Mouse (Mus musculus) embryonic facial prominence, embryonic 15.5 days (tissue): Measurements from ENCODE around the gene Ell. TPM values are rescaled to one million over a fixed set of nuclear protein-coding genes. Genes with fewer than 3 reads are reported as not detected.

ENCODE experiments used
- ATAC-seq: fragments of 200-750 bp; cut with Nextera tagmentation; 2 replicates; pipeline ENCODE4 v1.8.0; 2017; ENCODE audit warnings: low read depth, moderate TSS enrichment; ENCODE audit not compliant: insufficient number of reproducible peaks, low FRiP score, low TSS enrichment
- H3K27ac ChIP-seq: fragments of 300-500 bp; sonication (generic); replicated peaks from 2 replicates; pipeline ENCODE4 v1.5.1; 2015; ENCODE audit warnings: mild to moderate bottlenecking, inconsistent platforms
- H3K27me3 ChIP-seq: fragments of 300-500 bp; sonication (generic); 2 replicates; pipeline ENCODE4 v1.6.1; 2015; ENCODE audit warnings: inconsistent platforms
- H3K36me3 ChIP-seq: fragments of 300-500 bp; sonication (generic); 2 replicates; pipeline ENCODE4 v1.6.1; 2015; ENCODE audit warnings: mild to moderate bottlenecking, inconsistent platforms
- H3K4me1 ChIP-seq: fragments of 300-500 bp; sonication (generic); 2 replicates; pipeline ENCODE4 v1.6.1; 2015; ENCODE audit warnings: inconsistent platforms
- H3K4me2 ChIP-seq: fragments of 300-500 bp; sonication (generic); replicated peaks from 2 replicates; pipeline ENCODE4 v1.6.1; 2015; ENCODE audit warnings: mild to moderate bottlenecking, inconsistent platforms
- H3K4me3 ChIP-seq: fragments of 300-500 bp; sonication (generic); replicated peaks from 2 replicates; pipeline ENCODE4 v1.5.1; 2015; ENCODE audit warnings: mild to moderate bottlenecking, inconsistent platforms
- H3K9ac ChIP-seq: fragments of 300-500 bp; sonication (generic); 2 replicates; pipeline ENCODE4 v1.6.1; 2015; ENCODE audit warnings: inconsistent platforms
- H3K9me3 ChIP-seq: fragments of 300-500 bp; sonication (generic); replicated peaks from 2 replicates; pipeline ENCODE4 v1.6.1; 2016; ENCODE audit warnings: inconsistent platforms
- WGBS: fragments of 180-500 bp; shearing (Covaris S2); methylation state at CpG from one replicate; pipeline ENCODE4 v1.1.7; 2015; 5-methylcytosine and 5-hydroxymethylcytosine counted together
- polyA plus RNA-seq: library from polyadenylated mRNA; unstranded; fragments of >200 nt; fragmentation: Nextera tagmentation; extraction: Ambion mirVana; gene quantifications from 2 replicates; pipeline ENCODE4 v1.2.1, GENCODE M21; 2015

Ell gene
- polyA plus RNA-seq, 1 experiment from 2014 or later = 22.7 TPM

- peak overlapping the region; percentile 36 for H3K4me2 ChIP-seq
- H3K27ac ChIP-seq = no peak overlapping the region
- 15% methylated on average over 39 of the region's 39 CpGs for WGBS
- H3K9me3 ChIP-seq = no peaks in the 10 kb centered on the region
- peaks cover 80% of the 10 kb centered on the region for H3K4me1 ChIP-seq
- H3K27me3 ChIP-seq = peaks cover 46% of the 10 kb centered on the region
- no peak overlapping the region for H3K9ac ChIP-seq
- peak overlapping the region; percentile 7; the same call in 1 of the 2 replicates for H3K4me3 ChIP-seq
- H3K36me3 ChIP-seq = peaks cover 6% of the 10 kb centered on the region; the same call in 1 of the 2 replicates
- ATAC-seq = no peak
These were observed 38.6 kb upstream of the Ell start for GRCm38 (mm10) chr8:70500386-70501301.

DNA sequence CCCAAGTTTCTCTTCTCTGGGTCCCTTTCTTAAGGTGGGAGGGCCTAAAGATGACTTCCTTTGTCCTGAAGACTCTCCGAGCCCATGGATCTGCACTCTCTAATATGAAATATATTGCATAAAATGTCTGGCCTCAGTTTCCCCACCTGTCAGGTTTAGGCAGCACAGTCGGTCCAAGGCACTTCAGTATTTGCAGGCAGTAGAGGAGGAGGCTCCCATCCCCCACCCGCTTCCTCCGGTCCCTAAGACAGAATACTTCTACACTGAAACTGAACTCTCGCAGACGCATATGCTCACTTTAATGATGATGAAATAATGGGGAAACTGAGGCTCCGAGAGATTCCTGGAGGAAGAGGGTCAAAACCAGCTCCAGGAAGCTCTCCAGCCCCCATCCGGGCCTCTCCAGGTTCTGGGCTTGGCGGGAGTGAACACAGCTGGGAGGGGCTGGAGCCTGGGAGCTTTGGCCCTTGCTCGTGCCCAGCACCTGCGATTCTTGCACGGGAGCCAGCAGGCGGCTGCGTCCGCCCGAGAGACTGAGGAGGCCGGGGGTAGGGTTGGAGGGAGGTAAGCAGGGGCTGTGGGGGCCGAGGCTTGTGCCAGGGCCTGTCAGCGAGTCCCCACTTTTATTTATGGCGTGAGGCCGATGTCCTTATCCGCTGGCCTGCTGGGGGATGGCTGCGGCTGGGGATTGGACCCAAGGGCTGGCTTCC is 37.3 kb upstream of the Ell start:
- Histone ChIP-seq H3K4me2 (no peak overlapping the region), H3K36me3 (peaks cover 8% of the 10 kb centered on the region), H3K4me1 (peaks cover 78% of the 10 kb centered on the region), H3K9ac (no peak overlapping the region), H3K27ac (0 out of 2 replicates have a peak overlapping the region, but pooled peaks have one; percentile 97), H3K27me3 (peaks cover 39% of the 10 kb centered on the region), H3K4me3 (no peak overlapping the region), H3K9me3 (no peaks in the 10 kb centered on the region)
- ATAC-seq = no peak
- WGBS = 27% methylated on average over 23 of the region's 23 CpGs

GRCm38 (mm10) chr8:70502540-70502939 is 36.7 kb upstream of the Ell start:
- no peaks in the 10 kb centered on the region for H3K9me3 ChIP-seq
- H3K4me2 ChIP-seq = no peak overlapping the region
- H3K4me3 ChIP-seq = 0 out of 2 replicates have a peak overlapping the region, but pooled peaks have one; percentile 10
- peaks cover 36% of the 10 kb centered on the region for H3K27me3 ChIP-seq
- peaks cover 82% of the 10 kb centered on the region for H3K4me1 ChIP-seq
- no peak for ATAC-seq
- WGBS = 40% methylated on average over 12 of the region's 12 CpGs
- H3K27ac ChIP-seq = peak overlapping the region; percentile 97; the same call in 1 of the 2 replicates
- peaks cover 13% of the 10 kb centered on the region for H3K36me3 ChIP-seq
- H3K9ac ChIP-seq = no peak overlapping the region

- Histone ChIP-seq H3K9me3 (no peaks in the 10 kb centered on the region), H3K36me3 (peaks cover 19% of the 10 kb centered on the region), H3K4me1 (peaks cover 82% of the 10 kb centered on the region), H3K9ac (no peak overlapping the region), H3K27me3 (peaks cover 36% of the 10 kb centered on the region), H3K4me2 (peak overlapping the region; percentile 26; the same call in 1 of the 2 replicates), H3K27ac (peak overlapping the region; percentile 97), H3K4me3 (peak overlapping the region; percentile 10; the same call in 1 of the 2 replicates)
- ATAC-seq = no peak
- WGBS = 13% methylated on average over 46 of the region's 46 CpGs
These were observed 36.1 kb upstream of the Ell start for GRCm38 (mm10) chr8:70503062-70503750.

GRCm38 (mm10) chr8:70504291-70504716 is 35.0 kb upstream of the Ell start:
- no peaks in the 10 kb centered on the region for H3K9me3 ChIP-seq
- 23% methylated on average over 16 of the region's 16 CpGs for WGBS
- H3K4me2 ChIP-seq = peak overlapping the region; percentile 83
- peaks cover 86% of the 10 kb centered on the region for H3K4me1 ChIP-seq
- H3K27ac ChIP-seq = peak overlapping the region; percentile 97
- H3K9ac ChIP-seq = no peak overlapping the region
- H3K36me3 ChIP-seq = peaks cover 29% of the 10 kb centered on the region
- peak; percentile 52 for ATAC-seq
- H3K27me3 ChIP-seq = peaks cover 31% of the 10 kb centered on the region
- H3K4me3 ChIP-seq = peak overlapping the region; percentile 73

DNA sequence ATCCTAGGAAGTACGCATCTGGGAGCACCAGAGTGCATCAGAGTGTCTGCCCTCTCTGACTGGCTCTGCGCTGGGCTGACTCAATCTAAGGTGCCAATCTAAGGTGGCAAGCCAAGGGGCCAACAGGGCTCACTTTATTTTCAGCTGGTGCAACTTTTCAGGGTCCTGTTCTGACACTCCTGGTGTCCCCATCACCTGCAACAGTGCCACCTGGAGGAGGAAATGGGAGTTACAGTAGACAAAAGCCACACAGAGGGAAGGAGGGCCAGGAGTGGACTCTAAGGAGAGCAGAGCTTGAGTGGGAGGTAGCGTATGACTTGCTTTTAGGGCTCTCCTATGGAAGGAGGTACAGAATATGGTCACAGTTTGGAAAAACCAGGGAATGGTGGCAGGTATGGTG is 34.4 kb upstream of the Ell start:
- peak overlapping the region; percentile 83 for H3K4me2 ChIP-seq
- peak overlapping the region; percentile 73 for H3K4me3 ChIP-seq
- no peaks in the 10 kb centered on the region for H3K9me3 ChIP-seq
- H3K9ac ChIP-seq = no peak overlapping the region
- H3K4me1 ChIP-seq = peaks cover 86% of the 10 kb centered on the region
- ATAC-seq = no peak
- H3K27me3 ChIP-seq = peaks cover 27% of the 10 kb centered on the region
- H3K27ac ChIP-seq = peak overlapping the region; percentile 97
- 55% methylated on average over 3 of the region's 3 CpGs for WGBS
- H3K36me3 ChIP-seq = peaks cover 29% of the 10 kb centered on the region

DNA sequence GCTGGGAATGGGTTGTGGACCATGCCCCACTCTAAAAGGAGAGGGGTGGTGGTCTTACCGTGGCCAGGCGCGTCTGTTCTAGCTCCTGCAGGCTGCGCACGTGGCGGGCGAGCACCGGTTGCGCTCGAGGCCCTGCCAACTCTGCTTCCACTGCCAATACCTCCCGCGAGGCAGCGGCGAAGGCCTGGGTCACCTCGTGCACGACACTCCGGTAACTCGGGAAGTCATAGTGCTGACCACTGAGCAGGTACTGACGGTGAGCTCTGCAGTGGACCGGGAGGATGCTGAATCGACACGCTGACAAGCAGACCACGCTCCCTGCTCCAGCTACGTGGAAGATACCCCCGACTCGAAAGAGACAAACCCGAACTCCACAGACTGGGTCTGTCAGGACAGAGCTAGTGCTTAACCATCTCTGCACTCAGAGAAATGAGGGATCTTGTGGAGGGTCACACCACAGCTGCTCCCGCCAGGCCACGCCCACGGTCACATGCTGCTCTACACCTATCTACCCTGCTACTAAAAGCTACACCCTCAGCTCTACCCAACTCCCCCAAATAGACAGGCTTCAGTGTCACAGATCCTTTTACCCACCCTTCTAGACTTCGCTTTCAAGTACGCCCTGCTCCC is 33.4 kb upstream of the Ell start:
- H3K27me3 ChIP-seq = peaks cover 20% of the 10 kb centered on the region
- no peaks in the 10 kb centered on the region for H3K9me3 ChIP-seq
- peaks cover 76% of the 10 kb centered on the region for H3K4me1 ChIP-seq
- peak; percentile 9 for ATAC-seq
- peak overlapping the region; percentile 40 for H3K9ac ChIP-seq
- 27% methylated on average over 32 of the region's 32 CpGs for WGBS
- peak overlapping the region; percentile 83 for H3K4me2 ChIP-seq
- peaks cover 29% of the 10 kb centered on the region for H3K36me3 ChIP-seq
- peak overlapping the region; percentile 73 for H3K4me3 ChIP-seq
- H3K27ac ChIP-seq = peak overlapping the region; percentile 97

DNA sequence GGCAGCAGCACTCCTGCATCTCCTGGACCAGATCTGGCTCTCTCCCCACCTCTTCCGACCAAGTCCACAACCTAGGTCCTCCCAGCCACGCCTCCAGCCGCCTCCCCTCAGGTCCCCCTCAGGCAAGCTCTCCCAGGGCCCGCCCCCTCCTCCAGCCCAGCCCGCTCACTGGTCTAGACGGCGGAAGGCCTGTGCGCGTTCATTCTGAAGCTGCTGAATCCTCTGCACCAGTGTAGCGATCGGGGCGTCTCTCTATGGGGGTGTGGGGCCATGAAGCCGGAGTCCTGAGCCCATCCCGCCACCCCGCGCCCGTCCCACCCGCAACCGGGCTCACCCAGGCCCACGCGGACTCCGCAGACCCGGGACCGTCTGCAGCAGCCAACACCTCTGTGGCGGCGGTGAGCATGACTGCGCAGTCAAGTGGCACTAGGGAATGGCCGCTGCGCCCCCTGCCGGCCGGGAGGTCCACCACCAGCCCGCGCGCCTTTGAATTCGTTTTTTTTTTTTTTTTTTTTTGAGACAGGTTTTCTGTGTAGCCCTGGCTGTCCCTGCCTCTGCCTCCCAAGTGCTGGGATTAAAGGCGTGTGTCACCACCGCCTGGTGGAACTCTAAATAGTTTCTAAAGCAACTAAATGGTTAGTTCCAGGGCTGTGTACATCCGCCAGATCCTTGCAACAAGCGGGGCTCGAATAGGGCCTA is 32.8 kb upstream of the Ell start, which contains the start of gene Rex1bd:
Gene Rex1bd, minus strand, starts transcription at position 425 of the 699 bp plus-strand sequence.
- Histone ChIP-seq H3K4me2 (peak within 1 kb of the TSS; percentile 83), H3K9me3 (no peaks in the 10 kb centered on the region), H3K27ac (peak within 1 kb of the TSS; percentile 97), H3K4me1 (peaks cover 70% of the 10 kb centered on the region), H3K36me3 (peaks cover 29% of the 10 kb centered on the region), H3K9ac (peak within 1 kb of the TSS; percentile 73), H3K27me3 (peaks cover 13% of the 10 kb centered on the region; the same call in 1 of the 2 replicates), H3K4me3 (peak within 1 kb of the TSS; percentile 73)
- ATAC-seq = peak; percentile 88
- whole genome bisulfite sequencing = 2% methylated on average over 39 of the region's 40 CpGs

GRCm38 (mm10) chr8:70507027-70507393 is 32.2 kb upstream of the Ell start:
- peak overlapping the region; percentile 73; the same call in 1 of the 2 replicates for H3K4me3 ChIP-seq
- H3K4me1 ChIP-seq = peaks cover 68% of the 10 kb centered on the region
- H3K36me3 ChIP-seq = peaks cover 29% of the 10 kb centered on the region
- no peaks in the 10 kb centered on the region for H3K9me3 ChIP-seq
- H3K4me2 ChIP-seq = 0 out of 2 replicates have a peak overlapping the region, but pooled peaks have one; percentile 15
- ATAC-seq = no peak
- peaks cover 8% of the 10 kb centered on the region; the same call in 1 of the 2 replicates for H3K27me3 ChIP-seq
- no peak overlapping the region for H3K9ac ChIP-seq
- 48% methylated on average over 5 of the region's 5 CpGs for WGBS
- H3K27ac ChIP-seq = peak overlapping the region; percentile 97
